Mouse (Mus musculus): ENCODE measurements around the gene Leo1.
"Not testable (repeated sequence)": the region's sequence is repeated elsewhere in the genome, so short reads cannot be mapped to it uniquely, and the experiment has no call there.

Gene Leo1

GRCm38 (mm10) chr9:75477212-75477611, 35.9 kb downstream of the Leo1 start:
- no peak for DNase-seq

DNA sequence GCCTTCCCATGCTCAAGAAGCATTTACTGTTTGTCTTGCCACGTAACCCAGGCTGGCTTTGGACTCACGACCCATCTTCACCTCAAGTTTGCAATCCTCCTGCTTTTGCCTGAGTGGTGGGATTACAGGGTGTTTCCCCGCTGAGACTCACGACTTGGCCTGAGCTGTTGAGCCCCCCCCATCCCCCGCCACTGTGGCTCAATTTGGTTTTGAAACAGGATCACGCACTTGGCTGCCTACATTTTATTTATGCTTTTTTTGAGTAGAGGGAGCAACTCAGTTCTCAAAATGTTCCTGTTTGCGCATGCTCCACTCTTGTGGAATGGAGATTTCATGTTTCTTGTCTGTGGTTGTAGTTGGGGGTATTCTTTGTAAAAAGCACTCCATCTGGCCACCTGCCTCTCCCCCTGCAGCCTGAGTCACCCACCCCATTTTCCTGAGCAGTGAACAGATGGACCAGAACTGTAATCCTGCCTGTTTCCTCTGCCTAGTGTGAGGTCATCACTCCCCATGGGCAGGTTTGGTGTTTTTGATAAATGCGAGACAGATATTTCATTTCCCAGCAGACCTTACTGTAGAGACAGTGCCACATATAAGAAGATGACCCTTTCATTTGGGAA, 37.9 kb downstream of the Leo1 start:
- no peak for DNase-seq

GRCm38 (mm10) chr9:75480536-75481075, 39.3 kb downstream of the Leo1 start:
- DNase-seq = no peak

DNA sequence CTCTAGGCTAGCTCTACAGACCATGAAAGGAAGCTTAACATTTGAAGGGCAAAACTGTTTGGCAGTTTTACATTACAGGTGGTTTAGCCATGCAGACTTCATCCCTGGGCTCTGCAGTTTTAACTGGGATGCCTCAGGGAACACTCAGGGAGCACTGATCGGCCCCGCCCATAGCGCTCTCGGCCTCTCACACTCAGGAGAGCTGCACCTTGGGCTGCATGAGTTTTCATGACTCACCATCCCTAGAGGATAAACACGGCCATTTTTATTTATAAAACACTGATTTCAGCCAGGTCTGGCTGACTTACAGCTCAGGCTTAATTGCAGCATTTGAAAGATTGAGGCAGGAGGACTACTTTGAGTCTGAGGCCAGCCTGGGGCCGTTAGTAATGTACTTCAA, 43.9 kb downstream of the Leo1 start:
- DNase-seq = no peak

- not testable (repeated sequence) for DNase-seq
Measured at GRCm38 (mm10) chr9:75488255-75488654, 46.9 kb downstream of the Leo1 start.

- no peak for DNase-seq
Measured at GRCm38 (mm10) chr9:75494407-75495005, 53.2 kb downstream of the Leo1 start.

DNA sequence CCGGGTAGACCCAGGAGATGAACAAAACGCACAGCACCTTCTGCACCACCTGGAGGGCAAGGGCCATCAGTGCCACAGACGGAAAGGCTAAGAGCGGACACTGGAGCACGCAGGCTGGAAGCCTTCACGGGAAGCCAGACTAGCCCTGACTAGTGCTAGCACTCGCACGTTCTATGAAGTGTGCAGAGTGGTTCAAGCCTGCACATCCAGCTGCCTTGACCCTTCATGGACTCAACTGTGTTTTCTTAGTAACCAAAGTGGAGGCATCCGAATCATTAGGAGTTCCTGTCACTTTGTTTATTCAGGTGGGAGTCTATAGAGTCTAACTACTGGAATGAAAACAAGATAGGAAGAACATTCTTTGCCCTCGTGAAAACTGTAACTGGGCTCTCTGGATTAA, 54.6 kb downstream of the Leo1 start:
- no peak for DNase-seq

DNA sequence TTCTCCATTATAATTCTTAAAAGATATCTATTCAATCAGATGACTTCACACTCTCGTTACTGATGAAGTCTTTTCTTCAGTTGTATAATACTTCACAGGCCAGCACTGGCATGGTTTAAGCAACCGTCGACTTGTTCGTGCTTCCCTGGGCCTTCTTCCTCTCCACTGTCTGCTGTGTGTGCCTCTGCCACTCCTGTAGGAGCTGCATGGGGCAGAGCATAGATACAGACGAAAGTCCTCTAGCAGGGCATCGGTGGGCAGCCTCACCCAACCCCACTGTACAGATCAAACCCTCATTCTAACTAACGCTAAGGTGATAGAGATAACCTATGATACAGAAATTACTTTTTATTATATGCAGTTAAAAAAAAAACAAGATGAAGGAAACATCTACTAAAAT, 57.2 kb downstream of the Leo1 start:
- DNase-seq = no peak

- DNase-seq = no peak
Measured at GRCm38 (mm10) chr9:75504311-75504710, 63.0 kb downstream of the Leo1 start.

DNA sequence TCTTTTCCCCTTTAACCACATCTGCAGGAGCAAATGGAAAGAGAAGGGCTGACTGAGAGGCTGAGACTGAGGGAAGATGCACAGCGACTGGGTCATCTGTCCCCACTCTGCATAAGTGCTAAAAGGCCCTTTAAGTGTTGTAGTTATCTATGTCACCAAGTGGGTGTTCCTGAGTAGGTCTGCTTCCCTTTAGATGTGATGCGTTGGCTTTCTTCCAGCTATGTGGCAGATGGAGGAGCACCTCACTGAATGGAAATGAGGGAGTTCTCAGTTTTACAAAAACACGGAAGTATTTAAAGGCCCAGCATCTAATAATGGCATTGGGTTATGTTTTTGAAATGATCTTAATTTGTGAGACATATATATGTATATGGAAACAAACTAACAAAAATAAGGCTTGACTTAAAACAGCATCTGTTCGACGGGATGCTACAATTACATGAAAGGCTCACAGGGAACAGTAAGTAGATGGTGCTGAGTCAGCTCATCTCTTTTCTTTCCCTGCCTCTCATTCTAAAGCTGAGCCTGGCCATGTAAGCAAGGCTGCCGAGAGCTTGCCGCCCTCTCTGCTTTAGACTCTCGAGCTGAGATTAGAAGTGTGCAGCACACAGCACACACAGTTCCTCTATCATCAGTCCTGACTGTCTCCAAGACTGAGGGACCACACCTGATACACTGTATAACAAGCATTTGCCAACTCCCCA, 70.1 kb downstream of the Leo1 start:
- no peak for DNase-seq

DNA sequence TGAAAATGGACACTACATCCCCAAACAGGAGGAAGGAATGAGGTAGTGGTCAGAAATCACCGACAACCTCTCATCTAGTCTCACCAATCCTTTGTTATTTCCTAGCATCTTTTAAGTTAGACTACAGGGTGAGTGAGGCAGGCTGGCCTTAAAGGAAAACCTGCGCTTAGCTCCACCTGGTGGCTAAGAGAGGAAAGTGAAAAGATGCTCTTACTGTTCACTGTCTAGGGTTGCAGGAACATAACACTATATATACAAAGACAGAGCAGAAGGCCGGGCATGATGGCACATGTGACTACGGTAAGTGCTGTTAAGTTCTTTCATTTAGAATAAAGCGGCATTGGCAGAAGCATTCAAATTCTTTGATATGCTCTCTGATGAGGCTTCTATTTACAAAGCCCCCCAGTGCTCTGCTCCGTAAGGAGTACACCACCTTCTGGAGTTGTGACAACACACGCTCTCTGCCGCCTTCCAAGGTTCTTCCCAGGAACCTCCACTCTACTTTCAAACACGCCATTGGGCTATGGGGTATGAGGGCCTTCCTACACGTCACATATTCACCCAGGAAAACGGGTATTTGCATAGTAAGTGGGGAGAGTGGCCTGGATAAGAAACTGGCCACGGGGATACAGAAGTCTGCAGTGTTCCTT, 74.3 kb downstream of the Leo1 start:
- peak; percentile 39 to 60 for DNase-seq

All from kidney, postnatal 36 days (tissue).